Comparison of ENCODE assay signal across 23 mouse cellular contexts in genomic region chr15:103353511-103354256, GRCm38 (mm10). TPM values are rescaled to one million over a fixed set of nuclear protein-coding genes. Genes with fewer than 3 reads are reported as not detected.
A peak's percentile ranks its signal among the peaks of the same experiment; 100 is the strongest.
DNase-seq lines count a peak whose midpoint lies in the region; ATAC-seq and TF ChIP-seq lines count a peak whose summit lies in the region.
"Had no signal": no experiment of that assay in that cellular context is flagged by ENCODE, and none has a peak within 500 bp of the region (broad histone marks: within the 10 kb centered on the region; RNA-seq: fewer than 3 reads in every experiment).

No protein-coding gene starts in this region.

- 85% methylated on average over 11 of the region's 11 CpGs for WGBS in heart, embryonic 15.5 days
- WGBS in midbrain, postnatal 0 days = 97% methylated on average over 11 of the region's 11 CpGs

- H3K4me2 ChIP-seq in heart, embryonic 15.5 days = no peak overlapping the region
- H3K4me2 ChIP-seq in midbrain, postnatal 0 days (ENCODE audit: low read depth, low read length, poor library complexity, severe bottlenecking) = no peak overlapping the region
- H3K4me2 ChIP-seq: hindbrain, embryonic 15.5 days; limb, embryonic 15.5 days; liver, embryonic 13.5 days; midbrain, embryonic 12.5 days had no signal

- DNase-seq in heart, adult 11 months = peak; percentile 93
- DNase-seq in heart, postnatal 25 days (ENCODE audit: low spot score) = no peak
- DNase-seq in heart, adult 18-20 months = no peak
- peak; percentile 1 for DNase-seq in right cerebral cortex, postnatal 4 days
- DNase-seq in right cerebral cortex, adult 2 months (ENCODE audit: low spot score in 2 of 2) = no peak
- DNase-seq in midbrain, postnatal 0 days (ENCODE audit: low spot score) = no peak
- DNase-seq: gastrocnemius, postnatal 25 days; liver, embryonic 13.5 days; lung, adult 18-20 months had no signal

- no peak for ATAC-seq in heart, embryonic 15.5 days (replicated peaks; ENCODE audit: insufficient number of reproducible peaks, insufficient read depth, low FRiP score, low read depth)
- no peak for ATAC-seq in midbrain, postnatal 0 days (ENCODE audit: low FRiP score)
- ATAC-seq: inflammation-experienced regulatory T-cells, adult 6 months had no signal

- peaks cover 45% of the 10 kb centered on the region for H3K4me1 ChIP-seq in heart, embryonic 15.5 days (replicated peaks)
- H3K4me1 ChIP-seq in midbrain, postnatal 0 days (ENCODE audit: insufficient read depth, low read length) = no peaks in the 10 kb centered on the region
- H3K4me1 ChIP-seq: hindbrain, embryonic 15.5 days; midbrain, embryonic 12.5 days had no signal

- 0 out of 2 replicates have a peak overlapping the region, but pooled peaks have one; percentile 11 for H3K27ac ChIP-seq in heart, embryonic 15.5 days
- no peak overlapping the region for H3K27ac ChIP-seq in midbrain, postnatal 0 days (ENCODE audit: low read depth, low read length)
- H3K27ac ChIP-seq: hindbrain, embryonic 10.5 days; hindbrain, embryonic 15.5 days; kidney, postnatal 0 days; limb, embryonic 15.5 days; liver, embryonic 13.5 days; midbrain, embryonic 12.5 days had no signal

- no peak for TF ChIP-seq CTCF in midbrain, postnatal 0 days (IDR thresholded peaks at IDR 0.05)

- no peak overlapping the region for H3K9ac ChIP-seq in heart, embryonic 15.5 days
- no peak overlapping the region for H3K9ac ChIP-seq in midbrain, postnatal 0 days (replicated peaks; ENCODE audit: low read length, poor library complexity, severe bottlenecking)
- H3K9ac ChIP-seq: hindbrain, embryonic 15.5 days; liver, embryonic 13.5 days; midbrain, embryonic 12.5 days had no signal

- intact Hi-C loops in heart, postnatal 25 days (cut with DNase I) = no loop called here

- H3K27me3 ChIP-seq in heart, embryonic 15.5 days = no peaks in the 10 kb centered on the region
- H3K27me3 ChIP-seq in midbrain, postnatal 0 days (ENCODE audit: insufficient read depth, low read length) = no peaks in the 10 kb centered on the region
- H3K27me3 ChIP-seq: hindbrain, embryonic 15.5 days; limb, embryonic 15.5 days; liver, embryonic 13.5 days; megakaryocyte, embryonic 14.5 days; midbrain, embryonic 12.5 days had no signal

- H3K4me3 ChIP-seq in heart, embryonic 15.5 days = no peak overlapping the region
- no peak overlapping the region for H3K4me3 ChIP-seq in midbrain, postnatal 0 days (ENCODE audit: low read depth, low read length)
- H3K4me3 ChIP-seq: erythroblast, embryonic 14.5 days; hindbrain, embryonic 10.5 days; hindbrain, embryonic 15.5 days; limb, embryonic 15.5 days; liver, embryonic 13.5 days; megakaryocyte, embryonic 14.5 days; midbrain, embryonic 12.5 days had no signal

- peaks cover 74% of the 10 kb centered on the region for H3K36me3 ChIP-seq in heart, embryonic 15.5 days
- no peaks in the 10 kb centered on the region for H3K36me3 ChIP-seq in midbrain, postnatal 0 days (ENCODE audit: insufficient read depth, low read length)
- H3K36me3 ChIP-seq: hindbrain, embryonic 15.5 days had no signal

- H3K9me3 ChIP-seq in heart, embryonic 15.5 days (replicated peaks) = no peaks in the 10 kb centered on the region
- H3K9me3 ChIP-seq in midbrain, postnatal 0 days (ENCODE audit: low read length) = no peaks in the 10 kb centered on the region
- H3K9me3 ChIP-seq: hindbrain, embryonic 10.5 days; hindbrain, embryonic 15.5 days; limb, embryonic 15.5 days; liver, embryonic 13.5 days; megakaryocyte, embryonic 14.5 days; midbrain, embryonic 12.5 days had no signal

RNA-seq across cellular contexts. Expression of gene Itga5, which starts 12.9 kb away (rescaled TPM):
- total RNA-seq in heart, postnatal 25 days (2021) = 10 to 100 TPM; 48.1 to 48.2 TPM
- polyA plus RNA-seq in heart, embryonic 15.5 days (2015; fragmentation: Nextera tagmentation; extraction: Ambion mirVana) = 62.4 and 70.8 TPM in 2 replicates
- 10 to 100 TPM; 30.8 to 37.3 TPM for total RNA-seq in heart, adult 18-20 months (2021)
- total RNA-seq in midbrain, postnatal 0 days (2014; rRNA removed) = 4.8 and 6.8 TPM in 2 replicates
- 3.8 TPM in 2 replicates for polyA plus RNA-seq in midbrain, postnatal 0 days (2015; fragmentation: Nextera tagmentation; extraction: Ambion mirVana)

RNA-seq across cellular contexts. Expression of gene Zfp385a, which starts 13.8 kb away (rescaled TPM):
- 10 to 100 TPM; 12.5 to 13.7 TPM for total RNA-seq in heart, postnatal 25 days (2021)
- 5.9 and 10.5 TPM in 2 replicates for polyA plus RNA-seq in heart, embryonic 15.5 days (2015; fragmentation: Nextera tagmentation; extraction: Ambion mirVana)
- total RNA-seq in heart, adult 18-20 months (2021) = 10 to 100 TPM in 1 of 2 experiments, 1 to 10 TPM in 1; 8.9 to 10.3 TPM
- 22.0 and 26.5 TPM in 2 replicates for total RNA-seq in midbrain, postnatal 0 days (2014; rRNA removed)
- 26.9 and 28.8 TPM in 2 replicates for polyA plus RNA-seq in midbrain, postnatal 0 days (2015; fragmentation: Nextera tagmentation; extraction: Ambion mirVana)
- polyA plus RNA-seq: inflammation-experienced regulatory T-cells, adult 6 months had no signal

RNA-seq across cellular contexts. Expression of gene Gpr84, which starts 43.3 kb away (rescaled TPM):
- total RNA-seq in heart, postnatal 25 days (2021) = not detected
- polyA plus RNA-seq in heart, embryonic 15.5 days (2015; fragmentation: Nextera tagmentation; extraction: Ambion mirVana) = 0.11 and 0.25 TPM in 2 replicates
- not detected for total RNA-seq in heart, adult 18-20 months (2021)
- 0.27 TPM in 1 of 2 replicates, not detected in the other for total RNA-seq in midbrain, postnatal 0 days (2014; rRNA removed)
- polyA plus RNA-seq in midbrain, postnatal 0 days (2015; fragmentation: Nextera tagmentation; extraction: Ambion mirVana) = 0.29 and 0.37 TPM in 2 replicates
- total RNA-seq: adrenal gland, adult 18-20 months; adrenal gland, postnatal 4 days; gastrocnemius, adult 18-20 months; gastrocnemius, postnatal 25 days; heart, adult 8-10 months had no signal
- polyA plus RNA-seq: erythroblast, embryonic 14.5 days; inflammation-experienced regulatory T-cells, adult 6 months; thymus, postnatal 0 days had no signal

Comparison
In these comparisons a context has a peak if more than half of its experiments do, and no peak if none do; other contexts are left out.
1. DNase-seq: peak in heart, adult 11 months (single experiment) and right cerebral cortex, postnatal 4 days (single experiment); none in heart, postnatal 25 days (single experiment), heart, adult 18-20 months (0 of 2), right cerebral cortex, adult 2 months (0 of 2) and midbrain, postnatal 0 days (single experiment).